Mouse (Mus musculus) ES-E14 (cell line): ENCODE measurements around the gene Mical2.

Experiments used
- HCFC1 ChIP-seq: IDR thresholded peaks from 2 replicates; pipeline ENCODE4 v1.6.1; 2012; ENCODE audit warnings: low read length, inconsistent platforms, borderline replicate concordance; ENCODE audit not compliant: insufficient read depth
- MAFK ChIP-seq: IDR thresholded peaks from 2 replicates; pipeline ENCODE4 v1.6.1; 2014; ENCODE audit warnings: mild to moderate bottlenecking, low read depth, low read length, inconsistent platforms; ENCODE audit not compliant: insufficient read depth
- ZC3H11A ChIP-seq: IDR thresholded peaks from 2 replicates; pipeline ENCODE4 v1.6.1; 2012; ENCODE audit warnings: low read depth, mild to moderate bottlenecking, inconsistent platforms, low read length, borderline replicate concordance
- ZNF384 ChIP-seq: IDR thresholded peaks from 2 replicates; pipeline ENCODE4 v1.6.1; 2012; ENCODE audit warnings: low read depth, low read length, inconsistent platforms

GRCm38 (mm10) chr7:112231731-112232130 is 6.1 kb downstream of the Mical2 start:
- TF ChIP-seq HCFC1, result no peak
- TF ChIP-seq MAFK, result no peak
- TF ChIP-seq ZC3H11A, result no peak
- no peak for TF ChIP-seq ZNF384
